Mouse (Mus musculus): ENCODE measurements around the gene Tmem176b.

The Tmem176b gene

GRCm38 (mm10) chr6:48840973-48841625 lies at the start of gene Tmem176b:
Gene Tmem176b (minus strand): TSS chr6:48841496.
- DNase-seq: peak; percentile 99

DNA sequence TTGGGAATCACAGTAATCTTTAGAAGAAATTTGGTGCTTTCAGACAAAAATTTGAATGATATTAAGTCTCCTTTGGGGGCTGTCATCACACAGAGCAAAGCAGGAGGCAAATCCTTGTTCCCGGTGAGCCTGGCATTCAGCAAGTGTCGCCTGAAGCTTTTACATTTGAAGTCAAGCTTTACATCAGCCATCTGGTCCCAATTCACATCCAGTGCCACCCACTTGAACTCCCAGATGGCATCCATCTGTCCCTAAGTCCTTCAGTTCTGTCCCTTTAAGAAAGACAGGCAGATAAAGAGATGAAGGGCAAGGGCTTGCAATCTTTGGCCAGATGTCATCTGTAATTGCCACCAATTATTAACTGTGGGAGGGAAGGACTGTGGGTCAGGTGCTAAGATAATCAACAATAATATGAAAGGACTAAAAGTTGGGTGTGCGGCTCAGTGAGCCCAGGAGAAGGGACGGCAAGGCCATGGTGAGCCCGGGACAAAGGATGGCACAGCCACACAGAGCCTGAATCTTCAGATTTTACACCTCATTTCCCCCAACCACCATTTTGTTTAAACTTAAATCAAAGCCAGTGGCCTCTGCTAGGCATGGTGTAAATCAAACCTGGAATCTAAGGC lies 35.3 kb upstream of the Tmem176b start:
- DNase-seq: peak; percentile 66

- peak; percentile 72 for DNase-seq
Observed at GRCm38 (mm10) chr6:48875515-48875914, 34.2 kb upstream of the Tmem176b start.

- DNase-seq: peak; percentile 39
Observed at GRCm38 (mm10) chr6:48874576-48874975, 33.3 kb upstream of the Tmem176b start.

DNA sequence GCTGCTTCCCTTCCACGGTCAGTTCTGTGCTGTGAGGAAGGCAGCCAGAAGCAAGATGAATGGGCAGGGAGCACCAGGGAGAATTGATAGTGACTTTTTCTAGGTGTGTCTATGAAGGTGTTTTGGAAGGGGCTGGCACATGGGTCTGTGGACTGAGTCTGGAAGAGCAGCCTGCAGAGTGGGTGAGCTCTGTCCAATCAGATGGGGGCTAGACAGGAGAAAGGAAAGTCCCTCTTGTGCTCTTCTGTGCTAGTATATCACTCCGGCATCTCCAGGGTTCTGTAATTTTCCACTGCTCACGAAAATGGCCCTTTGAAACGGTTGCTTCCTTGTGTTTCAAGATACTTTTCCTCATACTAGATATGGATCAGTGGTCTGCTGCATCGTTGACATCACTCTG lies 31.3 kb upstream of the Tmem176b start, which contains the start of gene Aoc1:
TSS of gene Aoc1 (plus strand) at position 301 of the 400 bp plus-strand sequence.
- DNase-seq: peak; percentile 55

DNA sequence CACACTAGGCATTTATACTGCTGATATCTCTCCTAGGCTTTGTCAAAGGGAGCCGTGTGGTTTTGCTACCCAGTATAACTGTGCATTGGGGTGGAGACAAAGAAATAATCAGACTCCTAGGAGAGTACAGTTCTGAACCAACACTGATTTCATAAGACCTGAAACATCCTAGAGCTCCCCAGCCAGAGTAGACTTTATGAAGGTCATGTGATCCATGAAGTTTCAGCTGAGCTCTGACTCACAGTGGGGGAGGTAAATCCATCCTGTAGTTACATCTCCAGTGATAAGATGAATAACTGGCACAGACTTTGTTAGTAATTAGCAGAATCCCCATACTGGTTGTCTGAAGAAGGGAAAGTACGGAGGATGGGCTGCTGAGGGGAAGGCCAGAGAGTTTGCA lies 28.5 kb upstream of the Tmem176b start:
- no peak for DNase-seq

GRCm38 (mm10) chr6:48867158-48867557 lies 25.9 kb upstream of the Tmem176b start:
- DNase-seq: peak; percentile 44

GRCm38 (mm10) chr6:48866355-48866950 lies 25.2 kb upstream of the Tmem176b start:
- peak; percentile 42 for DNase-seq

GRCm38 (mm10) chr6:48865152-48865745 lies 24.0 kb upstream of the Tmem176b start:
- peak; percentile 74 for DNase-seq

- DNase-seq: peak; percentile 63
Observed at GRCm38 (mm10) chr6:48864723-48865122, 23.4 kb upstream of the Tmem176b start.

DNA sequence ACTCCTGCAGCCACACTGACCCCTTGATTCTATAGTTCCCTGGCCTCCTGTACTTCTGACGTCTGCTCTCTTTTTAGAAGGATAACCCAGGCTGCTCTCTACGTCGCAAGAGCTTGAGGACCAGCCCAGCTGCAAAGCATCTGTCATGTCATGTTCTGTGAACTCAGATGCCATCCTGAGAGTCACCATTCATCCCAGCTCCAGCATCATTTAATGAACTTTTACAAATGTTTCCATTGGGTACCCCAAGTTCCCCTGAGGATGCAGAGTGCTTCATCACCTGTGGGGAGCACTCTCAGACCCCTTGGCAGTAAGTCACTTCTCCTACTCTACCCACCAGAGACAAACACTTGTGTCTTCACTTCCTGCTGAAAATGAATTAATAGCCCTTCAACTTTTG lies 22.9 kb upstream of the Tmem176b start:
- peak; percentile 72 for DNase-seq

GRCm38 (mm10) chr6:48863488-48863887 lies 22.2 kb upstream of the Tmem176b start:
- DNase-seq: peak; percentile 39

DNA sequence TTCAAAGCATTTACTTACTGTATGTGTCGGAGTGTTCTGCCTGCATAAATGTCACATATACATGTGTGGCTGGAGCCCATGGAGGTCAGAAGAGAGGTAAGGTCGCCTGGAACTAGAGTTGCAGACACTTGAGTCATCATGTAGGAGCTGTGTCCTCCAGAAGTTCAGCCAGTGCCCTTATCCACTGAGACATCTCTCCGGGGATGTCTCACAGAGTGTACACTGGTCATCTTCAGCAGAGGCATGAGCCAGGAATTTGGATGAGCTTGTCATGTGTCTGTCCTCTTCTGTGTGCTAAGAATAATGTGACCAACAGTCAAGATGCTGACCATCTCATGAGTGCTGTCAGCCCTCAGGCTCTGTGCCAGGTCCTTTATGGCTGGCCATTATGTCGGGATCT lies 21.5 kb upstream of the Tmem176b start:
- peak; percentile 81 for DNase-seq

DNA sequence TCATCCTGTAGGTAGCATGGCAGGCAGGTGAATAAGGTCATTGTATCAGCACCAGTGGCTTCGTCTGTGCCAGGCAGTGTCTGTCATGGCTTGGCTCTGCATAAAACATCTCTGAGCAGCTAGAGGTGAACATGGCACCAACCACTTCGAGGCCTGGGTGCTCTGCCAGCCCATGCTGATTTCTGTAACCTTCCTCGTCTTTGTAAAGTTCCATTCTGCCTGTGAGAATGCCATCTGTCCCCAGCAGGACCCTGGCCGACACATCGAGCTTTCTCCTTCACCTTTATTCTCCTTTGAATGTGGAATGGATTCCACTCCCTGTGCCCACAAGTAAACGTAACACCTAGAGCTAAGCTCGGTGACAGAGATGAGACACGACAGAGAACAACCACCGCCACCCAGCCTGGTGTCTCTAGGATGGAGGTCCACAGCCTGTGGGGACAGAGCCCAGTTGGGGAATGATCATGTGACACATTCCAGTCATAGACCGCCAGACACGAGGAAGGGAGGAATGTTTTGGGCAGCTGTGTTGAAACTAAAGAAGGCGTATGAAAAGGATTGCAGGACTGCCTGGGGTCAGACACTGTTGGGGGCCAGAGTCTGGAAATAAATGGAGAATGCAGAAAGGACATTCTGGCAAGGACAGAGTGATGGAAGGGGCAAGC lies 20.5 kb upstream of the Tmem176b start:
- DNase-seq: peak; percentile 72

- peak; percentile 68 for DNase-seq
Observed at GRCm38 (mm10) chr6:48860851-48861250, 19.6 kb upstream of the Tmem176b start.

GRCm38 (mm10) chr6:48860130-48860815 lies 19.0 kb upstream of the Tmem176b start:
- DNase-seq: peak; percentile 91

- peak; percentile 78 for DNase-seq
Observed at GRCm38 (mm10) chr6:48857613-48858302, 16.5 kb upstream of the Tmem176b start.

DNA sequence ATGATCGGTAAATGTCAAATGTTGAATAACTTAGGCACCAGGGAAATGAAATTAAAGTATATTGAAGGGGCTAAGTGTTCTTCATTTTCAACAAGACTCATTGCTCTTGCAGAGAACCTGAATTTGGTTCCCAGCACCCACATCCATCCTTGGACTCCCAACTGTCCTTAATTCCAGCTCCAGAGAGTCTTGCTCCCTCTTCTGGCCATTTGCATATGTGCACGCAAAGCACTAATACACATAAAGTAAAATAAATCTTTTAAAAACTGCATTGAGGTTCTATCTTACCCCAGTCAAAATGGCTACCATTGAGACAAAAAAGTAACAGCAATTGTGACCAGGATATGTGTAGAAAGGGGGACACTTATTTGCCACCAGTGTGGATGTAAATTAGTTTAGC lies 12.9 kb upstream of the Tmem176b start:
- no peak for DNase-seq

GRCm38 (mm10) chr6:48851820-48852491 lies 10.7 kb upstream of the Tmem176b start:
- DNase-seq: peak; percentile 96

GRCm38 (mm10) chr6:48845086-48845485 lies 3.8 kb upstream of the Tmem176b start:
- peak; percentile 77 for DNase-seq

Data from heart, adult 11 months (tissue).